7 mouse cellular contexts compared by ENCODE assay signal in the genomic region with DNA sequence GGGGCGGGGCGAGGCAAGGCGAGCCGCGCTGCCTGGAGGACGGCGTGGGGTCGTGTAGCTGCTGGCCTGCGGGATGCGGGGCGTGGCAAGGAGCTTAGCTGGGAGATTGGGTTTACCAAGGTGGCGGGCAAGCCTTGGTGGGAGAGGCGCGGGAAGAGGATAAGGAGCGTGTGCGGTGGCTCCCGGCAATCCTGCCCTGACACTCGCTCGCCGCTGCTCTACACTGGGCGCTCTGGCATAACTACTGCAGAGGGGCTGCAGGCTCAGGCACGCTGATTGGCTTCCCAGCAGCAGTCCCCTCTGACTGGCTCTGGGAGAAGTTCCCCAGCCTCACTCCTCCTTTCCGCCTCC. TPM values are rescaled to one million over a fixed set of nuclear protein-coding genes. Genes with fewer than 3 reads are reported as not detected.
DNase-seq lines count a peak whose midpoint lies in the region; ATAC-seq lines count a peak whose summit lies in the region.

No protein-coding gene starts in this region.

- no peaks in the 10 kb centered on the region for H3K9me3 ChIP-seq in forebrain, embryonic 13.5 days (replicated peaks)
- no peaks in the 10 kb centered on the region for H3K9me3 ChIP-seq in intestine, embryonic 15.5 days
- no peaks in the 10 kb centered on the region for H3K9me3 ChIP-seq in midbrain, embryonic 14.5 days (ENCODE audit: control insufficient read depth, low read length)

- no peaks in the 10 kb centered on the region for H3K36me3 ChIP-seq in forebrain, embryonic 13.5 days (ENCODE audit: poor library complexity, severe bottlenecking)
- no peaks in the 10 kb centered on the region for H3K36me3 ChIP-seq in intestine, embryonic 15.5 days
- no peaks in the 10 kb centered on the region for H3K36me3 ChIP-seq in midbrain, embryonic 14.5 days (ENCODE audit: control insufficient read depth, insufficient read depth, low read length)

- H3K27me3 ChIP-seq in forebrain, embryonic 13.5 days: peaks cover 13% of the 10 kb centered on the region
- H3K27me3 ChIP-seq in intestine, embryonic 15.5 days (replicated peaks): no peaks in the 10 kb centered on the region
- no peaks in the 10 kb centered on the region for H3K27me3 ChIP-seq in midbrain, embryonic 14.5 days (ENCODE audit: control insufficient read depth, insufficient read depth, low read length)

- 20% methylated on average over 23 of the region's 23 CpGs for WGBS in forebrain, embryonic 13.5 days
- 20% methylated on average over 22 of the region's 23 CpGs for WGBS in intestine, embryonic 15.5 days
- 33% methylated on average over 17 of the region's 23 CpGs for WGBS in midbrain, embryonic 14.5 days

- H3K4me1 ChIP-seq in forebrain, embryonic 13.5 days: peaks cover 9% of the 10 kb centered on the region; the same call in 1 of the 2 replicates
- no peaks in the 10 kb centered on the region for H3K4me1 ChIP-seq in intestine, embryonic 15.5 days (replicated peaks)
- no peaks in the 10 kb centered on the region for H3K4me1 ChIP-seq in midbrain, embryonic 14.5 days (ENCODE audit: control insufficient read depth, insufficient read depth, low read length)

- ATAC-seq in common myeloid progenitor, adult 5-6 weeks (replicated peaks; ENCODE audit: low read depth, poor library complexity, severe bottlenecking): peak; percentile 85
- ATAC-seq in forebrain, embryonic 13.5 days: peak; percentile 96
- ATAC-seq in intestine, embryonic 15.5 days: peak; percentile 88
- peak; percentile 92 for ATAC-seq in midbrain, embryonic 14.5 days (ENCODE audit: low FRiP score, low TSS enrichment)

- no peak overlapping the region for H3K27ac ChIP-seq in forebrain, embryonic 13.5 days
- peak overlapping the region; percentile 80 for H3K27ac ChIP-seq in intestine, embryonic 15.5 days
- H3K27ac ChIP-seq in midbrain, embryonic 14.5 days (replicated peaks; ENCODE audit: low read depth, low read length): no peak overlapping the region

- H3K4me2 ChIP-seq in forebrain, embryonic 13.5 days: peak overlapping the region; percentile 74
- peak overlapping the region; percentile 66 for H3K4me2 ChIP-seq in intestine, embryonic 15.5 days (replicated peaks)
- peak overlapping the region; percentile 79 for H3K4me2 ChIP-seq in midbrain, embryonic 14.5 days (ENCODE audit: low read length)

- intact Hi-C loops in left cerebral cortex, postnatal 14 days (cut with DNase I): no loop called here

- H3K4me3 ChIP-seq in forebrain, embryonic 13.5 days: peak overlapping the region; percentile 44
- peak overlapping the region; percentile 52 for H3K4me3 ChIP-seq in intestine, embryonic 15.5 days (replicated peaks)
- peak overlapping the region; percentile 45 for H3K4me3 ChIP-seq in midbrain, embryonic 14.5 days (replicated peaks; ENCODE audit: low read depth, low read length)

- H3K9ac ChIP-seq in forebrain, embryonic 13.5 days: 0 out of 2 replicates have a peak overlapping the region, but pooled peaks have one; percentile 34
- no peak overlapping the region; the same call in 1 of the 2 replicates for H3K9ac ChIP-seq in intestine, embryonic 15.5 days
- 0 out of 2 replicates have a peak overlapping the region, but pooled peaks have one; percentile 6 for H3K9ac ChIP-seq in midbrain, embryonic 14.5 days (replicated peaks; ENCODE audit: low read length)

- DNase-seq in left cerebral cortex, postnatal 14 days (ENCODE audit: low spot score in 2 of 2): peak; percentile 20 to 26
- no peak for DNase-seq in left cerebral cortex, adult 11 months (ENCODE audit: low spot score)
- peak; percentile 77 for DNase-seq in midbrain, embryonic 14.5 days
- no peak for DNase-seq in adrenal gland, adult 2 months

RNA-seq across cellular contexts. Expression of gene Gpc3, which starts 0.3 kb away (rescaled TPM):
- 10 to 100 TPM in 1 of 2 experiments, 1 to 10 TPM in 1; 7.8 to 11.0 TPM for total RNA-seq in left cerebral cortex, postnatal 14 days (2021)
- total RNA-seq in common myeloid progenitor, adult 5-6 weeks (2017): 2.0 and 7.9 TPM in 2 replicates
- polyA plus RNA-seq in forebrain, embryonic 13.5 days (2015; fragmentation: Nextera tagmentation; extraction: Ambion mirVana): 33.5 and 34.9 TPM in 2 replicates
- polyA plus RNA-seq in intestine, embryonic 15.5 days (2015; fragmentation: Nextera tagmentation; extraction: Ambion mirVana): 505 and 604 TPM in 2 replicates
- polyA plus RNA-seq in midbrain, embryonic 14.5 days (2014; fragmentation: Nextera tagmentation; extraction: Ambion mirVana): 13.2 and 58.4 TPM in 2 replicates
- total RNA-seq in adrenal gland, adult 2 months (2021): 10 to 100 TPM; 43.7 to 81.7 TPM
- polyA plus RNA-seq in adrenal gland, adult 2 months (2012; rRNA removed): 30.9 and 33.7 TPM in 2 replicates

Comparison
In these comparisons a context has a peak if more than half of its experiments do, and no peak if none do; other contexts are left out.
1. DNase-seq: peak in left cerebral cortex, postnatal 14 days (2 of 2) and midbrain, embryonic 14.5 days (single experiment); none in left cerebral cortex, adult 11 months (single experiment) and adrenal gland, adult 2 months (single experiment).
2. Peak in every context shown above with its lines, with median percentiles within 50 percentile points of each other: ATAC-seq, H3K4me2 ChIP-seq and H3K4me3 ChIP-seq.